Mouse (Mus musculus) stomach, postnatal 0 days (tissue): ENCODE measurements around the gene Cd93. TPM values are rescaled to one million over a fixed set of nuclear protein-coding genes. Genes with fewer than 3 reads are reported as not detected.

ENCODE experiments used
- ATAC-seq: fragments of 200-750 bp; cut with Nextera tagmentation; 2 replicates; pipeline ENCODE4 v1.8.0; 2017; ENCODE audit not compliant: low FRiP score, low TSS enrichment
- DNase-seq: peaks from one replicate; pipeline ENCODE4 v3.0.0-alpha.2; 2016; ENCODE audit warnings: low spot score
- H3K27ac ChIP-seq: fragments of 300-500 bp; sonication (generic); replicated peaks from 2 replicates; pipeline ENCODE4 v1.5.1; 2014; ENCODE audit warnings: mild to moderate bottlenecking, control low read depth
- H3K27me3 ChIP-seq: fragments of 300-500 bp; sonication (generic); 2 replicates; pipeline ENCODE4 v1.6.1; 2014; ENCODE audit warnings: low read length; ENCODE audit not compliant: control insufficient read depth, insufficient read depth
- H3K36me3 ChIP-seq: fragments of 300-500 bp; sonication (generic); 2 replicates; pipeline ENCODE4 v1.6.1; 2014; ENCODE audit warnings: low read length, mixed read lengths; ENCODE audit not compliant: control insufficient read depth, insufficient read depth
- H3K4me1 ChIP-seq: fragments of 300-500 bp; sonication (generic); replicated peaks from 2 replicates; pipeline ENCODE4 v1.6.1; 2014; ENCODE audit warnings: antibody characterized with exemption; ENCODE audit not compliant: control insufficient read depth, insufficient read depth
- H3K4me2 ChIP-seq: fragments of 300-500 bp; sonication (generic); replicated peaks from 2 replicates; pipeline ENCODE4 v1.6.1; 2014; ENCODE audit warnings: low read depth, mild to moderate bottlenecking, control low read depth, moderate library complexity
- H3K4me3 ChIP-seq: fragments of 300-500 bp; sonication (generic); 2 replicates; pipeline ENCODE4 v1.5.1; 2014; ENCODE audit warnings: low read depth, low read length, control low read depth
- H3K9ac ChIP-seq: fragments of 300-500 bp; sonication (generic); 2 replicates; pipeline ENCODE4 v1.6.1; 2014; ENCODE audit warnings: mild to moderate bottlenecking, low read length, control low read depth, mixed read lengths
- H3K9me3 ChIP-seq: fragments of 300-500 bp; sonication (generic); 2 replicates; pipeline ENCODE4 v1.6.1; 2016; ENCODE audit warnings: low read length; ENCODE audit not compliant: control insufficient read depth
- CTCF ChIP-seq: IDR thresholded peaks from 2 replicates; pipeline ENCODE4 v1.5.1; 2016; ENCODE audit warnings: antibody characterized with exemption, low read depth, mild to moderate bottlenecking, moderate library complexity
- EP300 ChIP-seq: optimal IDR thresholded peaks from 2 replicates; pipeline ENCODE3; 2016; ENCODE audit warnings: antibody characterized with exemption
- WGBS: fragments of 180-500 bp; shearing (Covaris S2); extraction: QIAGEN DNeasy Blood & Tissue Kit; methylation state at CpG from one replicate; pipeline ENCODE4 v1.1.7; 2014; 5-methylcytosine and 5-hydroxymethylcytosine counted together
- polyA plus RNA-seq: library from polyadenylated mRNA; unstranded; fragments of >200 nt; fragmentation: Nextera tagmentation; extraction: Ambion mirVana; gene quantifications from 2 replicates; pipeline ENCODE4 v1.2.1, GENCODE M21; 2015

Gene Cd93
- polyA plus RNA-seq, 1 experiment from 2014 or later = 4.3 TPM

DNA sequence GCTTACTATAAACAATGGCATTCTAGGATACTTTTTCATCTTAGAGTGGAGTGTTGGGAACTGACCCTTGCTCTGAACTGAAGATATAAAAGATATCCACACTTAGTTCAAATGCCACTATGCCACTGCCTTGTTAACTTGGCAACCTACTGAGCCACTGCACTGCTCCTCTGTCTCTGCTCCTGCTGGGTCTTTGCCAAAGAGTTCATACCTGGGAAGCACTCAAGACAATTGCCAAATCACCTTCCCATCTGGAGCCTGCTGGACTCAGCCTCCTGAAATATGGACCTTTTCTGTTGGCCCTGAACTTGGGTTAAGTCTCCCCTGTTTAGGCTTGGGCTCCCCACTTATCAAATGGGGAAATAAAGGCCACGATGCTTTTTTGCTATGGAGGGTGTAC lies 6.3 kb upstream of the Cd93 start:
- TF ChIP-seq EP300 (no peak), CTCF (no peak)
- 88% methylated on average over 1 of the region's 1 CpGs for WGBS
- Histone ChIP-seq H3K4me2 (no peak overlapping the region), H3K27me3 (no peaks in the 10 kb centered on the region), H3K9ac (no peak overlapping the region), H3K4me1 (no peaks in the 10 kb centered on the region), H3K27ac (no peak overlapping the region), H3K9me3 (no peaks in the 10 kb centered on the region), H3K4me3 (no peak overlapping the region), H3K36me3 (no peaks in the 10 kb centered on the region)
- DNase-seq (no peak), ATAC-seq (no peak)

DNA sequence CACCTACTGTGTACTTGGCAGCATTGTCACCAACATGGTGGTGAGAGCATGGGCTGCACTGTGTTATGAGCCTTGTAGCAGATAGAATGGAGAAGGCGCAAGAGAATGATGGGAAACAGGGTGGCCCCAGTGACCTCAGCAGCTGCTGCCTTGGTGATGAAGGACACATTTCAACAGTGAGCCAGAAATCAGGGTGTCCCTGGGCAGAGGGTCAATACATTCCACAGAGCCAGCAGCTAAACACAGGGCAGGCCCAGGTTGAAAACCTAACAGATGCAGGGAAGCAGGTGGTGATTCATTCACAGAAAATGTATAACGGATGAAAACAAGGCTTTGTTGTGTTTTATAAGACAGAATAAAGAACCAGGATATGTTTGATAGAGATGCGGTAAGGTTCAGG lies 3.1 kb upstream of the Cd93 start:
- Histone ChIP-seq H3K4me1 (no peaks in the 10 kb centered on the region), H3K4me3 (no peak overlapping the region), H3K27me3 (no peaks in the 10 kb centered on the region), H3K36me3 (no peaks in the 10 kb centered on the region), H3K4me2 (no peak overlapping the region), H3K9ac (no peak overlapping the region), H3K27ac (no peak overlapping the region), H3K9me3 (no peaks in the 10 kb centered on the region)
- DNase-seq = no peak
- 60% methylated on average over 3 of the region's 3 CpGs for WGBS
- TF ChIP-seq CTCF (no peak), EP300 (no peak)
- no peak for ATAC-seq

DNA sequence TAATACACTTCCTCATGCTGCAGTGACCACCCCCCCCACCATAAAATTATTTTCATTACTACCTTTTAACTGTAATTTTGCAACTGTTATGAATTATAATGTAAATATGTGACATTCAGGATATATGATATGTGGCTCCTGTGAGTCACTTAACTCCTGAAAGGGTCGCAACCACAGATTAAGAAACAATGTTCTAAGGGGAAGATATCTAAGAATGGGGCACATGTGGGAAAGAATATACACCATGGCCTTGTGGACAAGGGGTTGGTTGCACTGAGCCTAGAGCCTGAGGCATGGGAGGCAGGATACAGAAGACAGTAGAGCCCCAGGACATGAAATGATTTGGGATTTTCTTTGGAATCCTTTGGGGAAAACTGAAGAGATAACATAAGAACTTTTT lies 2.3 kb upstream of the Cd93 start:
- DNase-seq = no peak
- no peaks in the 10 kb centered on the region for H3K9me3 ChIP-seq
- H3K27ac ChIP-seq = no peak overlapping the region
- no peaks in the 10 kb centered on the region for H3K4me1 ChIP-seq
- no peak overlapping the region for H3K9ac ChIP-seq
- no peak overlapping the region for H3K4me2 ChIP-seq
- no peaks in the 10 kb centered on the region for H3K27me3 ChIP-seq
- TF ChIP-seq EP300 (no peak), CTCF (no peak)
- H3K36me3 ChIP-seq = no peaks in the 10 kb centered on the region
- 72% methylated on average over 1 of the region's 1 CpGs for WGBS
- no peak overlapping the region for H3K4me3 ChIP-seq
- no peak for ATAC-seq

DNA sequence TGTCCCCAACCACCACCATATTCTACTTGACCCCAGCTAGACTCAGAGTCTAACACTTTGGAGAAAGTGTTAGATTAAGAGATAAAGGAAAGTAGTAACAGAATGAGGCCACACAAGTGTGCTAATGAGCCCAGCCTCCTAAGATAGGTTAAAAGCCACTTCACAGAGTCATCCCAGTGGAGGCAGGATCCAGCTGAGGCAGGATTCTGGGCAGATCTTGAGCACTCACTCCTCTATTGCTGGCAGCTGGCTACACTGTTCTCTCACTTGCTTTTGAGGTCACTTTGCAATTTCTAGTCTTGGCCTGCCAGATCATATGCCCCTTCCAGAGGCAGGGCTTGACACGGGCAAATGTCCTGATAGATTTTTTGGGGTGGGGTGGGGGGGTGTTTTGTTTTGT lies 1.1 kb upstream of the Cd93 start:
- Histone ChIP-seq H3K4me1 (no peaks in the 10 kb centered on the region), H3K27ac (no peak overlapping the region), H3K27me3 (no peaks in the 10 kb centered on the region), H3K9ac (no peak overlapping the region), H3K9me3 (no peaks in the 10 kb centered on the region), H3K4me2 (no peak overlapping the region), H3K4me3 (no peak overlapping the region), H3K36me3 (no peaks in the 10 kb centered on the region)
- no peak for TF ChIP-seq CTCF
- TF ChIP-seq EP300 = no peak
- 78% methylated on average over 1 of the region's 1 CpGs for WGBS
- ATAC-seq (no peak), DNase-seq (no peak)

DNA sequence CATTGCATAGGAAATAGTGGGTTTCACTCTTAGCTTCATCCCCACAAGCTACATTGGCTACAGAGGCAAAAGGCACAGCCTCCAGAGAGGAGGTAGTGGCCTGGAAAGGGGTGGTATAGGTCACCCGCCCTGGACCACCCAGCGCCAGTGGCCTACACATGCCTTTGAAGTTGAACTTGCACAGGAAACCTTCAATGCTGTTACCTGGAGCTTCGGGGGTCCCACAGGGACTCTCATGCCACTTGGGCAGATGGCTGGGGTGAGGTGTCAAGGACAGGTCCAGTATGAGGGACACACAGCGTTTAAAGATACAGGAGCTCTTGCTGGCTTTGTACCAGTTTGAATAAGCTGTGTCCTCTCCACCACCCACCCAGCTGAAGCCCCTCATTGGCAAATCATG lies 653 bp downstream of the Cd93 start:
- ATAC-seq (no peak), DNase-seq (no peak)
- H3K36me3 ChIP-seq = no peaks in the 10 kb centered on the region
- no peak overlapping the region; the same call in 1 of the 2 replicates for H3K9ac ChIP-seq
- no peak for TF ChIP-seq EP300
- no peak for TF ChIP-seq CTCF
- H3K4me3 ChIP-seq = peak overlapping the region; percentile 17; the same call in 1 of the 2 replicates
- H3K4me2 ChIP-seq = peak overlapping the region; percentile 14; the same call in 1 of the 2 replicates
- no peaks in the 10 kb centered on the region for H3K9me3 ChIP-seq
- WGBS = 78% methylated on average over 4 of the region's 4 CpGs
- no peaks in the 10 kb centered on the region for H3K27me3 ChIP-seq
- H3K4me1 ChIP-seq = no peaks in the 10 kb centered on the region
- H3K27ac ChIP-seq = peak overlapping the region; percentile 56; the same call in 1 of the 2 replicates

DNA sequence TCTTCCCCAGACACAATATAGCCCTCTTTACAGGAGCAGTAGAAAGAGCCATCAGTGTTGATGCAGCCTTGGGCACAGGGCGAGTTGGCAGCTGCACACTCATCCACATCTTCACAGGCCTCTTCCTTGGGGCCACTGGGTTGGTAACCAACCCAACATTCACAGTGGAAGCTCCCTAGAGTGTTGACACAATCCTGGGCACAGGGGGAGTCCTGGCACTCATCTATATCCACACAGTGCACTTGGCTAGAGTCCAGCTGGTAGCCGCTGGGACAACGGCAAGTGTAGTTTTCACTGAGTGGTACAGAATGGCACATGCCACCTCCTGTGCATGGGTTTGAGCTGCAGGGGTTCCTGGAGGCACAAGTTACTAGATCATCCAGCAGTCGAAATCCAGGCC lies 1.2 kb downstream of the Cd93 start:
- H3K4me2 ChIP-seq = peak overlapping the region; percentile 14; the same call in 1 of the 2 replicates
- WGBS = 84% methylated on average over 4 of the region's 4 CpGs
- TF ChIP-seq EP300 (no peak), CTCF (no peak)

More for the DNA sequence above, 1.2 kb downstream of the Cd93 start:
- H3K4me1 ChIP-seq = no peaks in the 10 kb centered on the region
- H3K27ac ChIP-seq = no peak overlapping the region
- H3K36me3 ChIP-seq = no peaks in the 10 kb centered on the region
- DNase-seq = no peak
- no peaks in the 10 kb centered on the region for H3K9me3 ChIP-seq
- ATAC-seq = no peak
- H3K9ac ChIP-seq = no peak overlapping the region; the same call in 1 of the 2 replicates
- no peaks in the 10 kb centered on the region for H3K27me3 ChIP-seq
- peak overlapping the region; percentile 17; the same call in 1 of the 2 replicates for H3K4me3 ChIP-seq
